Mouse (Mus musculus) central nervous system, embryonic 11.5 days (tissue): Measurements from ENCODE around the gene Fads1. TPM values are rescaled to one million over a fixed set of nuclear protein-coding genes. Genes with fewer than 3 reads are reported as not detected.

Source experiments
- polyA plus RNA-seq: library from polyadenylated mRNA; depleted of rRNA; stranded (reverse); fragments of >200 nt; gene quantifications from 2 replicates; pipeline ENCODE4 v1.2.3, GENCODE M21; 2012; rRNA removed

The Fads1 gene
- polyA plus RNA-seq: 84.5 and 118 TPM in 2 replicates

DNA sequence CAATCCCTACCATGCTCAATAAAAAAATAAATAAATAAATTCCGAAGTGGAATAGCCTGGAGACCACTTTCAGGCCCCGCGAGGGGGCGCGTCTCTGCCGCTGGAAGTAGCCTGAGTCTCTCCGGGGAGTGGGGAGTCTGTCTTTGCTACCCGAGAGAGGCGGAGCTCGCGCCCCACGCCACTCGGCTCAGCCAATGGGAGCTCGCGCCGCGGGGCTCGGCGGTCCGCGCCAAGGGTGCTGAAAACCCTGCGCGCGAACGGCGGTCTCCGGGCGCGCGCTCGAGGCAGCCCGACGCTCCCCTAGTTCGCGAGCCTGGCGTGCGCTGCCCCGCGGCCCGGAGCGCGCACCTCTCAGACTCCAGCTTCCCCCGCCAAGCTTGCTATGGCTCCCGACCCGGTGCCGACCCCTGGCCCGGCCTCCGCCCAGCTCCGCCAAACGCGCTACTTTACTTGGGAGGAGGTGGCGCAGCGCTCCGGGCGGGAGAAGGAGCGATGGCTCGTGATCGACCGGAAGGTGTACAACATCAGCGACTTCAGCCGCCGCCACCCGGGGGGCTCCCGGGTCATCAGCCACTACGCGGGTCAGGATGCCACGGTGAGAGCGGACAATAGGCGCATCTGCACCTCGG, at the start of gene Fads1:
TSS of gene Fads1 (plus strand) at position 219 of the 629 bp plus-strand sequence.

DNA sequence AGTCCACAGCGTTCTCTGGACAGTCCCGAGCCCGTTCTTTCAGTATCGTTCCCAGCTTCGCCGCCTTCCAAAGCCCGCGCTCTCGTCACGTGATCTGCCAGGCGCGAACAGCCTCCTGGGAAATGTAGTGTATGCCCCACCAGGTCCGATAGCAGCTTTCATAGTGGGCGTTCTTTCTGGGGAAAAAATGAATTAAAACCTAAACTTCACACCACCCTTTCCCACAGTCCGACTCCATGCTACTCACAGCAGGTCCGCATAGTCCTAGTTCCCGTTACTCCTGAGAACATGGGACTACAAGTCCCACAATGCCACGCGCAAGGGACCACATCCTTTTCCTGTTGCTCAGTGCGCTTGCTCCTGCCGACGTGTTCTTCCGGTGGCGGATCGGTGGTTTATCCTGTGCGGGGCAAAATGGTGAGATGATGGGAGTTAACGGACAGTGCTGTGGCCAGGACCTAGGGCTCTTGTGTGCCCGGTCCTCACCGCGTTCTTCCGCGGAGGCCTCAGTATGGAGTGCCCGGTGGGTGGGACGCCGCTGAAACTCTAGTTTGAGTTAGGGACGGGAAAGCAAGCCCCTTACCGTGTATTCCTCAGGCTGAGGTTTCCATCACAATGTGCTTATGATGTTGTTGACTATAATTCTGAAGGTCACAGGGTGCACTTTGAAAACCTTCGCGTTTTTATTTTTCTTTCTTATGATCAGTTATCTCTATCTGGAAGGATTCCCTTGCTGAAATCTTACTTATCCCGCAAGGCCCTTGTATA, 21.3 kb downstream of the Fads1 start, which contains the start of the genes Tmem258 and Fen1:
TSS of gene Tmem258 (plus strand) at position 167 of the 768 bp plus-strand sequence.
TSS of gene Fen1 (minus strand) at position 322 of the 768 bp plus-strand sequence.

DNA sequence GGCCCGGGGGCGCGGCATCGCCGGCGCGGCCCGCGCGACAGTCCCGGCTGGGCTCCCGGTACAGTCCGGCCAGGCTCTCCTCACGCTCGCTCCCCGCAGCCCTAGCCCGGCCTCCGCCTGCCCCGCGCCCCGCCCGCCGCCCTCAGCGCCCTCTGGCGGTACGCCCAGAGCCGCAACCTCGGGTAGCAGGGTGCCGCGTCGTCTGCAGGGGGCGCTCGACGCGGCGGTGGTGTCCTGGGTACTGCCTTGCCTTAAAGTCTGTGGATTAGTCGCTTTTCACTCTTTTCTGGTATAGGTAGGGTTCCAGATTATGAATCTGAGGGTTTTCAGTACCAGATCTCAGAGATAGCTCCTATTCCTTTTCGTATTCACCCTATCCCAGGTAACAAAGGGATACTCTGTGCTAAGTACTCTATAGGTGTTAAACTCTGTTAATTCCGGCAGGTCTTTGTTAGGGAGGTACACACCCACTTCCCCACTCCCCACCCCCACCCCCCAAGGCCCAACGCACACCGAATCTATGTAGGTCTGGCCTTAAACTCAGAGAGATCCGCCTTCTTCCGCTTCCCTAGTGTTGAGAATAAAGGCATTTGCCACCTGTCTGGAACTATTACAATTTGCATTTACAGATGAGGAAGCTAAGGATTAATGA, 58.1 kb downstream of the Fads1 start, which contains the start of gene Myrf:
TSS of gene Myrf (minus strand) at position 95 of the 652 bp plus-strand sequence.

Other genes starting within 250 kb of the Fads1 start
- 799 and 1,094 TPM in 2 replicates for gene Fth1, start 202.3 kb upstream of the Fads1 start, polyA plus RNA-seq
- 0.52 and 1.3 TPM in 2 replicates for gene Best1, start 181.3 kb upstream of the Fads1 start, polyA plus RNA-seq
- 30.2 and 36.5 TPM in 2 replicates for gene Rab3il1, start 181.2 kb upstream of the Fads1 start, polyA plus RNA-seq
- 8.3 and 14.5 TPM in 2 replicates for gene Fads3, start 141.3 kb upstream of the Fads1 start, polyA plus RNA-seq
- gene Fads2, start 81.1 kb upstream of the Fads1 start, polyA plus RNA-seq: 136 and 152 TPM in 2 replicates
- gene Tmem258, start 21.1 kb downstream of the Fads1 start, polyA plus RNA-seq: 40.6 and 157 TPM in 2 replicates
- gene Fen1, start 21.3 kb downstream of the Fads1 start, polyA plus RNA-seq: 71.8 and 99.2 TPM in 2 replicates
- 5.2 and 15.0 TPM in 2 replicates for gene Myrf, start 57.9 kb downstream of the Fads1 start, polyA plus RNA-seq
- 3.6 and 5.6 TPM in 2 replicates for gene Dagla, start 122.0 kb downstream of the Fads1 start, polyA plus RNA-seq
- 13.6 and 25.4 TPM in 2 replicates for gene Syt7, start 206.2 kb downstream of the Fads1 start, polyA plus RNA-seq